Mouse (Mus musculus): ENCODE results near the gene Commd4.

- no peak for TF ChIP-seq FLI1 (IDR thresholded peaks at IDR 0.05; ENCODE audit: low read length)
- no peak for TF ChIP-seq GATA1 (IDR thresholded peaks at IDR 0.05; ENCODE audit: borderline replicate concordance, low read length)
Observed at GRCm38 (mm10) chr9:57152331-57152730, 5.8 kb downstream of the Commd4 start.

Data from megakaryocyte, embryonic 14.5 days (primary cell).